Mouse (Mus musculus) cerebellum, adult 11-12 months (tissue): ENCODE results near the gene Pon2.
"Not testable (repeated sequence)": the region's sequence is repeated elsewhere in the genome, so short reads cannot be mapped to it uniquely, and the experiment has no call there.

Experiments
- DNase-seq: peaks from one replicate; pipeline ENCODE4 v3.0.0; 2022

Pon2 gene

DNA sequence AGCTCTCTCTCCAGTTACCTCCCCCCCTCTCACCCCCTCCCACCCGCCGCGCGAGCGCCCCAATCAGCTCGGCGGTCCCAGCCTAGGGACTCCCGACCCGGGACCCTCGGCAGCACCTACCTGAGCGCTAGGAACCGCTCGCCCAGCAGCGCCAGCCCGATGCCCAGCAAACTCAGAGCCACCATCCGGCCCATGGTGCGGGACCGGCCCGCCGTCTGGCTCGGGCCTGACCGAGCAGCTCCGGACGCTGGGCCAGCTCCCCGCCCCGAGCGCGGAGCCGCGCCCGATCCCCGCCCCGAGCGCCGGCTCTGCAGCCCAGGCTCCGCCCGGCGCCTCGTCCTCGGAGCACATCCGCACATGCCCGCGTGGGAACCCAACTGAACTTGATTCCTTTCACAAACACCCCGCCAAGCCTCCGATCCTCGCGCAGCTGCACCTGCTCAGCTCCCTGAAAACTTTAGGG is at the start of gene Pon2:
Pon2 (minus strand) TSS at position 364 of the 463 bp plus-strand sequence.
- no peak for DNase-seq

DNA sequence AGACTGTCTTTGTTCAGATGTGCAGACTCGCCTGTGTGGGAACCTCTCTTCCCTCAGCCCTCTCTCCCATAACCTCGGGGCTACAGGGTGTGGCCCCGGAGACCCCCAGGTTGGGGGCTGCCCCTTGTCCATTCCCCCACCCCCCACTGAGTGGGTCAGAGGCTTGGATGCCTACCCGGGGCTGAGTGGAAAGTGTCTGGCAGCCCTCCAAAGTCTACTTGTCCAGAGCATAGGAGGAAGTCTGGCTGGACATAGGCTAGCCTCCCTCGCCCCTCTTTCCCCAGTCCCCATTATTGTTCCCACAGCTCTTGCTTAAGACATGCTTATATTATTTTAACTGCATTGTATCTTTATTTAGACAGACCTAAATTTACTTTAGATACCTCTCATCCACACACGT is 46.0 kb upstream of the Pon2 start:
- no peak for DNase-seq

DNA sequence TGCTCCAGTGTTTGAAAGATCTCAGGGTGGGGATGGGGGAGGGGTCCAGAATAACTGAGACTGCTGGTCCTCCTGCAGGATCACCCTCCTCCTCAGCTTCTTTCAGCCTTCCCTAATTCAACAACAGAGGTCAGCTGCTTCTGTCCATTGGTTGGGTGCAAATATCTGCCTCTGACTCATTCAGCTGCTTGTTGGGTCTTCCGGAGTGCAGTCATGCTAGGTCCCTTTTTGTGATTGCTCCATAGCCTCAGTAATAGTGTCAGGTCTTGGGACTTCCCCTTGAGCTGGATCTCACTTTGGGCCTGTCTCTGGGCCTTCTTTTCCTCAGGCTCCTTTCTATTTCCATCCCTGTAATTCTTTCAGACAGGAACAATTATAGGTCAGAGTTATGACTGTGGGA is 41.0 kb upstream of the Pon2 start:
- not testable (repeated sequence) for DNase-seq

DNA sequence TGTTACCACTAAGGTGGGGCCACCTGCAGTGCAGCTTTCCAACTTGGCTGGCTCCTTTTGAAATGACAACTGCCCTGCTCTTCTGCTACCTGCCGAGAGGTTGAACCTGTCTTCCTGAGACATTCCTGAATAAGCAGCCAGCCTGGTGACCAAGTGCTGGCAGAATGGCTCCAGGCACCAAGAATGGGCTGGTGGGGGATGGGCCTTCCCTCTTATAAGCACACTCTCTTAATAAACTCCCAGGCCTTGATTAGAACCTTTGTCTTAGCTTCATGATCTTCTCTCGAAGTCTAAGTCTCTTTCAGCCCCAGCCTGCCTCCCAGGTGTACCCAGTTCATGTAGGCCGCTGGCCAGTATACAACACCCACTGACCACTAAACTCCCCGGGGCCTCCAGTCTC is 40.5 kb upstream of the Pon2 start:
- not testable (repeated sequence) for DNase-seq

DNA sequence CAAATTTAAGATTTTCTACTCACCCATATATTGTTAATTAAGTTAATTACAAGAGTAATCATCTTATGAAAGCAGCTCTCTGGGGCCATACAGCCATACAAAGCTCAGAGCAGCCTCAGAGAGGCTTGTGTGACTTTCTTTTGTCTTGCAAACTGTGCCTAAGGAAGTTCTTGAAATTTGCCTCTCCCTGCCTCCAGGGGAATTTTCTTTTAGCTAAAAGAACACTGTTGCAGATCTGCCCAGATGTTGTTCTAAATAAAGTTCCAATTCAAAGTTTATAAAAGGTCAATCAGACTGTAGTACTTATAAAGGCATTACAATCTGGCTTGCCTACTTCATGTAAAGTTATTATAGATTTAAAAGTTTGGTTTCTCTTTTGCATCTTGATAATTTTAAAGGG is 37.8 kb upstream of the Pon2 start:
- DNase-seq = not testable (repeated sequence)

DNA sequence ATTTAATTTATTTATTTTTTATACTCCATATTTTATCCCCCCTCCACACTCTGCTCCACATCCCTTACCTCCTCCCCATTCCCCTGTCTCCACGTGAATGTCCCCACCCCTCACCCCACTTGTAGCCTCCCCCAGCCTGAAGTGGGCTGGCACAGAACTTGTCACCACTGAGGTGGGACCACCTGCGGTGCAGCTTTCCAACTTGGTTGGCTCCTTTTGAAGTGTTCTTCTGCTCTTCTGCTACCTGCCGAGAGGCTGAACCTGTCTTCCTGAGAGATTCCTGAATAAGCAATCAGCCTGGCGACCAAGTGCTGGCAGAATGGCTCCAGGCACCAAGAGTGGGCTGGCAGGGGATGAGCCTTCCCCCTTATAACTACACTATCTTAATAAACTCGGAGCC is 35.8 kb upstream of the Pon2 start:
- no peak for DNase-seq

DNA sequence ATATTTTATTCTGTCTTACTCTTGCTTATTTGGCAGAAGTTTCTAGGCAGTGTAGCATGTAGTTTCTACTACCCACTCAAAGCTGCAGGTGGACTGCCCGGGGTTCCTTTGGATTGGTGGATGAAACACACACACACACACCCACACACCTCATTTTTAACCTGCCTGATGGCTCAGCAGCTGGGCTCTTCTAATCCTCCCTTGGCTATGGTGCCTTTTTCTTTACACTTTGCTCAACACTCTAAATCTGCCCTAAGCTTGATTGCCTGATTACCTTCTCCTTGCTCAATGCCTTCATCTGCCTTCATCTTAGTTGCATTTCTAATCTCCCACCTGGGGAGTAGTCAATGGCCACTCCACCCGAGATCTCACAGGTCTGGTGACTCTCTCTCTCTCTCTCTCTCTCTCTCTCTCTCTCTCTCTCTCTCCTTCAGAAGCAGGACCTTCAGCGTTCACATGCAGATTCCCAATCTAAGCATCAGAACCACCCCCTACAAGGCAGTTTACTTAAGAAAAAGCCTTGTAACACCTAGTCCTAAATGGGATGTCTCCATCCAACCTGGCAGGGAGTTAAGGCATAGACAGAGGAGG is 34.4 kb upstream of the Pon2 start:
- DNase-seq = no peak

DNA sequence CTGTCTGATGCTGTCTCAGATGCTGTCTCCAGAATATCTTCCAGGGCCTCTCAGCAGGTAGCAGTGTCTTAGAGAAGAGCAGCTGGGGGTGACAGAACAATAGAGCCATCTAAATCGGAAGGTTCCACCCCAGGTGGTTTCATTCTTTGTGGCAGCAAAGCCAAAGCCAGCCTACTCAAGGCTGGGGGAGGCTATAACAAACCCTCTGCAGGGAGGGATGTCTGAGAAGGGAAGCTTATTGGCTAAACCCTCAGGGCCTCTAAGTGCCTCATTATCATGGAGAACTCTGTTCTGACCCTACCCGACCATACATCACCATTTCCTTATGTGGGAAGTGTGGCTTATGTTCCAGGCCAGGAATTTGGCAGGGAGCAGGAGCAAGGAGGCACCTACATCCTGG is 26.9 kb upstream of the Pon2 start:
- no peak for DNase-seq

DNA sequence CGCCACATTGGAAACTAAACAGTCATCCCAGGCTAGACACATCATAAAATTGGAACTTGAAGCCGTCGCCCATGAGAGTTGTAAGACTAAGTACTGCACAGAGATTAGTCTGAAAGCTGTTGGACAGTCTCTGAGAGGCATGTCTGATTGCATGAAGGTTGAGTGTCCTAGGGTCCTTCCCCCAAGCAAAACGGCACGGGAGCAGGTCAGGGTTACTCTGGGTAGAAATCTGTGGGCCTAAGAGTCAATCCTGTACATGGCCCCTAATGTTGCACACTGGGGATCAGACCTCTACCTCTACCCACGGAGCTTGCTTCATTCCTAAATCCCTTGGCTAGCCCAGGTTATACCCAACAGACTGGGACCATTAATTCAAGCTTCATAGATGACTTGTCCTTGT is 25.8 kb upstream of the Pon2 start:
- not testable (repeated sequence) for DNase-seq

DNA sequence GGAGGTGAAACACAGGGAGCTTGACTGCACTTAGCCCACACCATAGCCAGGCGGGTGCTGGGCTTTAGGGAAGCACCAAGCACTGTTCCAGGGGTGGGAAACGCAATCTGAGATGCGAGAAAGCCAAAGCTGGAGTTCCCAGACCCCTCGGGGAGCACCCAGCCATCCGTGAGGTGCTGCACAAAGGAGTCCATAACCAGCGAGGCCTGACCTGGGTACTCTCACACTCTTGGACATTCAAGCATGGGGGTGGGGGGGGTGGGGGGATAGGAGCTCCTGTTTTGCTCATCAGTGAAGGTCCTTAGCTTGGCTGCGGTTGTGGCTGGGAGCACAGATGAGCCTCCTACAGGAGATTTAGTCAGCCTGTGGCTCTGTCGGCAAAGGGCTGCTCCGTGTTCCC is 18.4 kb upstream of the Pon2 start:
- no peak for DNase-seq

DNA sequence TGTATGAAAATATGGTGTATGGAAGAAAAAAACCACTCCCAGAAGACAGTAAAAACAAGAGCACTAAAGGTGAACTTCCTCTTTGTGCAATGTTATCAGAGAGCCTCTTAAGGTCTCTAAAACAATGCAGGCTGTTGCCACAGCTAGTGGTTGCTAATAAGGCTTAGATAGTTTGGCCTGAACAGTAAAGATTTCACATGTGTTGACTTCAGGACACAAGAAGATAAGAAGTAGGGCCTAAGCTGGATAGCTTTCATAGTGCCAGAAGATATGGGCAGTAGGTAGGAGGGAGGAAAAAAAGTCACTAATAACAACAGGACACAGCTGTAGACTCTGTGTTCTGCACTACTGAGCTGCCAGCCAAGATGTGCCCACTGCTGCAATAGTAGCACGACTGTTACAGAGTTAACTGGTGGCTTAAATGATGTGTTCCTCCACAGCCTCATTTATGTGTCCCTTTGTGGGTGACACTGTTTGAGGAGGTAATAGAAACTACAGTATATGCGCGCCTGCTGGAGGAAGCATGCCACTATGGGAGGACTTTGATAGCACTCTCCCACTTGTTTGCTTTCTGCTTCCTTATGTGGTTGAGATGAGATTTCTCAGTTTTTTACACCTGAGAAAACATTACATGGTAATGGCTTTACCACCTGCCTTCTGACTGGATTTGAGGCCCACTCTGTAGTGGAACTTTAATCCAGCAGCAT is 17.0 kb upstream of the Pon2 start:
- DNase-seq = no peak

DNA sequence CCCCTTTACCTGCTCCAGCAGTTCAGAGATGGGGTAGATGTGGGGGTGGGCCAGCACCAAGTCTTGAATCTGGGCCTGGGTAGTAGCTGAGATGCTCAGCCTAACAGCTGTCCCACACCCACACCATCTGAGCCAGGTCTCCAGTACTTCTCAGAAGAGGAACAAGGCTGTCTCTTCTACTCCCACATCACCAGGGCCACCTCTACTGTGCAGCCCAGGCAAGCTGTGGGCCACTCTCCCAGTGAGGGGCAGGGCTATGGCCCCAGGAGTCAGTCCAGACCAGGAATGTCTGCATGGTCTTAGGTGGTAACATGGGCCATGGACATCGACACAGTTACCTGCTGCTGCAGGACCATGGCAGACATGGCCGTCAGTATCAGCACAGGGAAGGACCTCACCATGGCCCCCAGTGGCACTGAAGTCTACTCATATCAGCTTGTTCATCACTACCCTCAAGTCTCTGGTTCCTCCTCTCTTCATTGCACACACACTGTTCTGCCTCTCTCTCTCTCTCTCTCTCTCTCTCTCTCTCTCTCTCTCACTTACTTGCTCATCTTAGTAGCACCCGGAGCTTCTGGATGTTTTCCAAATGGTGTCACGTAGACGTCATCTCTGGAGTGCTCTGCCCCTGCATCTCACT is 15.8 kb upstream of the Pon2 start:
- DNase-seq = no peak

DNA sequence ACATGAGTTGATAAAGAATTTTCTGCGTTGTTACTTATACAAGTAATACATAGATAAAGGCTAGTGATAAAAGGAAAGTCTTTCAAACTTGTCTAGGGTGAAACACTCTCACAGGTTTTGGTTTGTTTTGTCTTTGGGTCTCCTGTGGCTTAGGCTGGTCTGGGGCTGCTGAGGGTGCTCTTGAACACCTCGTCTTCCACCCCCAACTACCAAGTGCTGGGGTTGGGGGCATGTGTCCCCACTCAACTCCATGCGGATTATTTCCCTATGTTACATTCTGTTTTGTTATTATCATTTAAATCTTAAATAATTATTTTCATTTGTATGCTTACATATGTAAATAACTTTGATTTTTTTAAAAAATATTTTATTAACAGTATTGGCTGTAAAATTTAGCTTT is 12.2 kb upstream of the Pon2 start:
- DNase-seq = no peak

DNA sequence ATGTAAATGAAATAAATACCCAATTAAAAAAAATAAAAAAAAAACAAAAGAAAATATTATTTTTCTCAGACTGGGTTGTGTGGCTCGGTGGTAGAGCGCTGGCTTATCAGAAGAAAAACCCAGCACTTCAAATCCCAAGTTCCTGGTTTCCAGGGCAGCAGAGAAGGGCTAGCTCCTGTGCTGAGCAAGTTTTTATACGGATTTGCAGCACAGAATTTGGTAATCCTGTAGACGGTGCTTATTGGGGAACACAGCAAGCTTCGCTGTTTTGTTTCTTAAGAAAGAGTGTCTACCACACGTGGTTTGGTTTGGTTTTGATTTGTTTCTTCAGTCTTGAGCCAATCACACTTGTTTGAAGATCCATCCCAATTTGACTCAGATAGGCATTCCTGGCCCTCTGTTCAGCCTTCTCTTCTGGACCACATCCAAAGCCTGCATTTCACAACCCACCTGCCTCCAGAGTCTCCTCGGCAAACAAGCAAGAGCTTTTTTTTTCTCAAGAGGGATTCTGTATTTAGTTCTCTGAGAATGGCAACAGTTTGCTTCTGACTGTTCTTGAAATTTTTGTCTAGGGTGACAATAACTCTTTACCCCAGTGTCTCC is 11.4 kb upstream of the Pon2 start:
- no peak for DNase-seq

DNA sequence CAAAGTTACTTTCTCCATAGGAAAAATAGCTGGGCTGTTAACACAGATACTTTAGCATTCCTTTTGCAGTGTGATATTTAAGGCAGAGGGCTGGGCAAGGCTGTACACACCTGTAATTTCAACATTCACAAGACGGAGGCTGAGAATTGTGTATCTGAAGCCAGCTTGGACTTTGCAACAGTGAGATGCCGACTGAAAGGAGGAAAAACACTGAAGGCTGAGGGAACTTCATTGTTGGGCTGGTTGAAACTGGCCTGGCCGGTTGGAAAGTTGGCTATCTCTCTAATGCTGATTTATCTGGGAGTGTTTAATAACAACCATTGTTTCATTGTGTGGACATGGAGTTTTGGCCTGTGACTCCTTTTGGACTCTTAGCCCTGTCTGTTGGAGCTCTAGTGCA is 7.7 kb upstream of the Pon2 start:
- DNase-seq = no peak

DNA sequence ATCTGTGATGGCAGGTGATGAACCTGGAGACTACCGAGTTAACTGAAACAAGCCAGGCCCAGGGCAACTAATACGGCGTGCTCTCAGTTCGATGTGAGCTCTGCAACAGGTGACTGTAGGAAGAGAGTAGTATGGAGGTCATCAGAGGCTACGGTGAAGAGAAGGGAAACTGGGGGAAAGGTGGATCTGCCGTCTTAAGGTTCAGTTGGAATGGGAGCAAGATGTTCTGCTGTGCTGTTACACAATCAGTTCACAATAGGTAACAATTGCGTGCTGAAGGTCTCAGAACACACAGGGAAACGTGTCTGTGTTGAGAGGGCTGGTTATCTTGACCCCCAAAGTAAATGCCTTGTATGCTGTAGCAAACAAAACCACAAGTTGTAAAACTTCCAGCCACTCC is 6.7 kb upstream of the Pon2 start:
- DNase-seq = no peak

DNA sequence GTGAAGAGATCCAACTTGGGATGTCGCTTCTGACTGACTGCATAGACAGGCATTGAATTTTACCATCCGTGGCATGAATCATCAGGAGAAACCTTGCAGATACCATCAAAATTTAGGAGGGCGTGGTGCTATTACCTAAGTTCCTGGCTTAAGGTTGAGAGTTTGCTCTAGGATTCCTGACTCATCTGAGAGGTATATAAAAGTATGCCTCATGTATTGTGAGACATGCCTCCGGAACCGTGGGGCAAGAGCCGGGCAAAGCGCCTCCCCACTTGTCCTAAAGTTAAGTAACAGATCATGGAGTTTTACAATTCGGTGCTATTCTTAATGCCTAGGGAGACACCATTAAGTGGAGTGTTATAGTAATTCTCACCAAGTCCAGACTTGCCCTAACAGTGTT is 2.4 kb upstream of the Pon2 start:
- no peak for DNase-seq

DNA sequence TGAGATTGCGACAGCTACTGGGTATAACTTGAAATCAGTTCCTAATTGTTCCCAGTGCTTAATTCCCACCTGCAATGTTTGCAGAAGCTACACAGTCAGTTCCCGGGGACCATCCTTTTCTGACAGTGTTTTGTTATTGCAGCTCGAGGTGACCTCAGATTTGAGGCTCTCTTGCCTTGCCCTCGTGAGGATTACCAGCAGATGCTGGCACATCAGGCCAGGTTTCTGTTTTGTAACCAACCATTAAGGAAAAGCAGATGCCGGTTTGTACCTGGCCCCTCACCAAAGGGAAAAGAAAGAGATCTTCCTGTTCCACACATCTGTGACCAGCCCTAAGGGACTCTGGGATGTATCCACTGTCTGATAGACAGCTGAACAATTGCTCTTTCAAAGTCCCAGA is 1.3 kb upstream of the Pon2 start:
- DNase-seq = no peak

DNA sequence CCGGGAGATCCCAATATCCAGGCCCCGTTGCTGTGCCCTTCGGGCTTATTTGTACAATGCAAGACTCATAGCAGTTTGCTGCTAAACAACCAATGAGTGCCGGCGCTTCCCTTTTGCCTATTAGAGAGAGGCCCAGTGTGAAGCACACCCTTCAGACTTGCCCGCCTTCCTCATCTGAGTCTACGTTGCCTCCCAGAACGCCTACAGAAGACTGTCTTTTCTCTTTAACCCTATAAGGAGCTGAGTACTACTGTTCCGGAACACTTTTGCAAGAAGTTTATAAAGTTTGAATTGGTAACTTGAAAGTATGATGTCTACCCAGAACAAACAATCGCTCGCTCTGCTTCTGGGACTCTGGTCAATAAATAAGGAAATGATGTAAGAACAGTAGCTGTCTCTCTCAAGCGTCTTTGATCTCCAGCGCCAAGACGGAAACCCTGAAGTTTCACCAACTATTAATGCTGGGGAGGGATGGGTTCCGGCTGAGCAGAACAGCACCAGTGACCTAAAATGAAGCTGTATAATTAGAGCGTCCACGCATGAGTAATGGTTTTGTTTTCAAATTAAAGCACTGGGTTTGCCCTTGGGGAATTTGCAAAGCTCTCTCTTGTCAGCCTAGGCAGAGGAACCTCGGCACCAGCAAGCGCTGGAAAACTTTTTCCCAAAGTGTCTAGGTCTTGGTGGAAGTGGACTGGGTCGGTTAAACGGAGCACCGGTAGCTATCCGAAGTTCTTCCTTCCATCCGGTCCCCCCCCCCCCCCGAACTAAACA is 749 bp downstream of the Pon2 start:
- DNase-seq = no peak

DNA sequence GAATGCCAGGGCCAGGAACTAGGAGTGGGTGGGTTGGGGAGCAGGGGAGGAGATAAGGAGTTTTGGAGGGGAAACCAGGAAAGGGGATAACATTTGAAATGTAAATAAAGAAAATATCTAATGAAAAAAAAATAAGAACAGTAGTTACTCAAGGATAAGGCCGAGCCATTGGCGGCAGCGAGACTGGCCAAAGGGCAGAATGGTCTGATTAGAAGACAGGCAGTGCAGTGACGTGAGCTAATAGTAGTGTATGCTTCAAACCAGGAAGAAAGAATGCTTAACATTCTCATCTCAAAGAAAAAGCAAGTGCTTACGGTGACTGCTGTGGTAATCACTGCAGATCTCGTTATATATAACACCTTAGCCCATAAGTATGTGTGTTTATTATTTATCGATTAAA is 2.2 kb downstream of the Pon2 start:
- DNase-seq = no peak

DNA sequence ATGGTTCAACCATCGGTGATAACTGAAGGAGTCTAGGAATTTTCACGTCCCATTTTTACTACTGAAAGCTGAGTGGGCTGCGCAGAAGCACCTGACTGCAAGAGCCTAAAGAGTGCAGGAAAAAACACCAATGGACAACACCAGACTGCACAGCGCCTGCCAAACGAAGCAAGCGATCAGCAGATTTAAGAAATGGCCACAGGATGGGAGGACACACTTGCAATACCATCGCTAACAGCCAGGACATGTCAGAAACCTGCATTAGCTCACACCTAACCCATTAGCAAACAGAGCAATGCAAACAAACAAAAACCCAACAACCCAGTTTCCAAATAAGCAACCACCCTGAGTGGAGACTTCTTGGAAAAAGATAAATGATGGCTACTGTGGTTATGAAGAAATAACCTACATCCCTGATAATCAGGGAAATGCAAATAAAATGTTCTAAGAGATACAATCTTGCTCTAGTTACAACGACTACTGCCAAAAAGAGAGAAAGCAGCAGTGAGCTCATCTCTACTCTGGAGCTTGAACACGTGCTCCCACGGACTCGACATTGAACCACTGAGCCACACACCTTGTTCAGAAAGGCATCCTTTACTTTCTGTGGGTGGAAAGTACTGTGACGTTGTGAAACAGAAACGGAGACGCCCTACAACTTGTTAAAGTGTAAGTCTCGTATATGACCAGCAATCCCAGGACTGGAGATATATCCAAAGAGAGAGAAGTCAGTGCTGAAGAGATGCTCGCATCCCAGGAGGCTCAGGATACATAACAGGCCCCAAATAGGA is 3.4 kb downstream of the Pon2 start:
- no peak for DNase-seq

DNA sequence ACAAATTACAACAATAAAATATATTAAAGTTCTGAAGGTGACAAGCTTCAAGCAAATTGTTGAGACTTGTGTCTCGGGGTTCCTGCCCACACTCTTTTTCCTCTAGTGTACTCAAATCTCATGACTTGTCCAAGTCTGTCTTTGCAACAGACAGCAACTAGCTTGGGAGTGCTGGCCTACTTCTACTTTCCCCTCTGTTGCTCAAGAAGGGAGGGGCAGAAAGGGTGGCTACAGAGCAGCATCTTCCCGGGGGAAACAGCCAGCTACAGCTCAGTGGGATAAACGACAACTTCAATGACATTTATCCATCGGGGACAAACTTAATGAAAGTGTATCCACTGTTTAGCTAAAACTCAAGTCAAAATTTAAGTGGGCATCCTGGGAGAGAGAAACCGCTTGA is 5.4 kb downstream of the Pon2 start:
- DNase-seq = no peak
